Mouse (Mus musculus): Measurements from ENCODE around the gene Lrba.

Lrba gene

DNA sequence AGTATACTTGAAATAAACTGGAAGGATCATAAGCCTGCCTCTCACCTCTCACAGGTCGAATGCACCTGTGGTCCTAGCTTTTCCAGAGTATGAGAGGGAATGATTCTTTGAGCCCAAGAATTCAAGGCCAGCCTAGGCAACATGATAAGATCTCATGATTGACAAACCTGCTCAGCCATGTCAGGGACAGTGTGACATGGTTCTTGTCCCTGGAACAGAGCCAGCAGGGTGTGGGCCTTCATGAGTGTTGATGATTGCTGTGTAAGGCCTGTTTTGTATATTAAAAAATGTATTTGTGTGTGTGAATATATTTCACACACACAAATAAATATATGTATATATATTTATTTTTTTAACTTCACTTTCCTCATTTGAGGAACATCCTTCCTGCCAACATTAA is 29.3 kb downstream of the Lrba start:
- in situ Hi-C loops (cut with MboI, MseI), result no loop called here

DNA sequence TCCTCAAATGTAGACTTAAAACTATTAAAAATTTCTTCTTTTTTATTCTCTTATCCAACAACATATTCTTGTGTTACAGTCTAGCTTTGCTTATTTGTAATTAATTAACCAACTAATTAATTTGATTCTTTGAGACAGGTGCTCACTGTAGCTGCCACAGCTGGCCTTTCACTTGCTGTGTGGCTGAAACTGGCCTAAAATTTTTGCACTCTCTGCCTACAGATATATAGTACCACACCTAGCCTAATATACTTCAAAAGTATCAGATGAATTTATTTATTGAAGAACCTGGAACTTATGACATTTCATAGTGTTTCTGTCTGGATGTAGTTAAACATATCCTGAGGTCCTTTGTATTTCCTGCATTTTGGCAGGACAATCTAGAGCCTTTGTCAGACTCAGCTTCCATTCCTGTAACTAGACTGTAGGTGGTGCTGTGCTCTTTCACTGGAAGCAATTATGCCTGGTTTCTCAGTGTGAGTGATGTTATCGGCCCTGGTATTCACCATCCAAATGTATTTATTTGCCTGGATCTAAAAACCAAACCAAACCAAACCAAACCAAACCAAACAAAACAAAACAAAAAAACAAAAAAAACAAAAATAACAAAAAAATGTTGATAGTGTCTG is 43.7 kb downstream of the Lrba start:
- in situ Hi-C loops (cut with MboI, MseI), result no loop called here

DNA sequence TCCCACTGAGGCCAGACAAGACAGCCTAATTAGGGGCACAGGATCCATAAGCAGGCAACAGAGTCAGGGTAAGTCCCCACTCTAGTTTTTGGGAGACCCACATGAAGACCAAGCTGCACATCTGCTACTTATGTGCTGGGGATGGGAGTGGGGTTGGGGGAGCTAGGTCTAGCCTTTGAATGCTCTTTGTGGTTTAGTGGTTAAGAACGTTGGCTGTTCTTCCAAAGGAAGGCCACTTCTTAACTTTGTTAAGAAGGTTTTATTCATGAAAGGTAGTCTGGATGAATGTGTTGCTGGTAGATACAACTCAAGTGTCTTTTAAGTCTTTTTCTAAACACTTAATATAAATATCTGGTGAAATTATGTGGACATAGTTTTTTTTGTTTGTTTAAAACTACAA is 51.2 kb downstream of the Lrba start:
- in situ Hi-C loops (cut with MboI, MseI), result no loop called here

DNA sequence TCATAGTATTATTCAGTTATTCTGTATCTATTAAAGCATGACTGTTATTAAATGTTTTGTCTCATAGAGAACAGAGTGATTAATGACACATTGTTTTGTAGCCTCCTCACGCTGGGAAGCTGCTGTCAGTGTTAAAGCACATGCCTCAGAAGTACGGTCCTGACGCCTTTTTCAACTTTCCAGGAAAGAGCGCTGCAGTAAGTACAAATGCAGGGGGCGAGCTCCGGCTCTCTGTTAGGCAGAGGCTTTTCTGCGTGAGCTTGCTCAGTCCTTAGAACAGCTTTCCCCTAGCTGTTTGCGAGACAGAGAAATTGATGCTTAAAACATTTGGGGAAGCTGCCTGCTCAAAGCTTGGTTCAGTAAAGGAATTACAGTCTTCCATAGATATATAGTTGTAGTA is 66.8 kb downstream of the Lrba start:
- in situ Hi-C loops (cut with MboI, MseI), result no loop called here

DNA sequence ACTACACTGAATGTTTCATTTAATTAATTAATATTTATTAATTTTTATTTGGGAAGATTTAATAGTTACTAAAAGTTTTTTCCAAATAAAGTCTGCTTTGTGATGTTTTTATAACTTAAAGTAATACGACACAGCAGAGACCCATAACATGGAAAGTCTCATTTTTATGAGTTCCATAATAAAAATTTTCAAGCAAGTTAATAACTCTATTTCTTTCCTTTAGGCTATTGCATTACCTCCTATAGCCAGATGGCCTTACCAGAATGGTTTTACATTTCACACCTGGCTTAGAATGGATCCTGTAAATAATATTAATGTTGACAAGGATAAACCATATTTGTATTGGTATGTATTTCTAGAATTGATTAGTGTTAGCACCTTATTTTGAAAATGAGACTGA is 70.4 kb downstream of the Lrba start:
- in situ Hi-C loops (cut with MboI, MseI), result no loop called here

DNA sequence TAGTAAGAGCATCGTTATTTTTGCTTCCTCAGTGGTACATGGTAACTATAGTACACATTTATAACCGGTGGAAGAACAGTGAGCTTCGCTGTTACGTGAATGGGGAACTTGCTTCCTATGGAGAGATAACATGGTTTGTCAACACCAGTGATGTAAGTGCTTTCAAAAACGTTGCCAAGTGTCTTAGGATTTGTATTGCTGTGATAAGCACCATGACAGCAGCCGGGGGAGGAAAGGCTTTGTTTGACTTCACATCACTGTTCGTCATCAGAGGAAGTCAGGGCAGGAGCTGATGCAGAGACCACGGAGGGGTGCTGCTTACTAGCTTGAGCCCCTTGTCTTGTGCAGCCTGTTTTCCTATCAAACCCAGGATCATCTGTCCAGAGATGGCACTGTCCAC is 71.7 kb downstream of the Lrba start:
- in situ Hi-C loops (cut with MboI, MseI), result no loop called here

DNA sequence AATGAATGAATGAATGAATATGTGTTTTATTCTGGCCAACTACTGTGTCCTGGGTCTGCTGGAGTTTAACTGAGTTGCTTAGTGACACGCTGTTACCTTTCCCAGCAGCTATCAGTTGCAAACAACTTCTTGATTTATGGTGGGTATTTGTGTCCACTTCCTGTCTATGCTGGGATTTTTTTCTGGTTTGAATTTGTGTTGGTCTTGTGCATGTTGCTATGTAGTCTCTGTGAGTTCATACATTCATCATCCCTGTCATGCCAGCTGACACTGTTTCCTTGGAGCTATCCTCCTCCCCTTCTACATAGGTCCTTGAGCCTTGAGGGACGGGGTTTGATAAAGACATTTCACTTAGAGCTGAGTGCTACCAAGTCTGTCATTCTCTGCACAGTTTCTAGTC is 84.4 kb downstream of the Lrba start:
- in situ Hi-C loops (cut with MboI, MseI), result no loop called here

DNA sequence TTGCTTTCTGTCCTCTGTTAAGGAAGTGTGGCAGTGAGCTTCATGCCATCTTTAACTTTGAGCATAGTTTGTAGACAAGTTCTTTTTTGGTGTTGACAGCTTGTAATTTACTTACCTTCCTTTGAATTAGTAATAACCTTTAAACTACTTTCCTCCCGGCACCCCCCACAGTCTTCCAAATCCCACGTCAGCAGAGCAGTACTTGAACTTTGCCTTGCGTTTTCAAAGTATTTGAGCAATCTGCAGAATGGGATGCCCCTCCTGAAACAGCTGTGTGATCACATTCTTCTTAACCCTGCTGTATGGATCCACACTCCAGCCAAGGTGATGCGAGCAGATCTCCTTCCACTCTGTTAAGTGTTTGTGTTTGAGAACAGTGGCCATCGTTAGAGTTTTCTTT is 85.7 kb downstream of the Lrba start:
- in situ Hi-C loops (cut with MboI, MseI), result no loop called here

DNA sequence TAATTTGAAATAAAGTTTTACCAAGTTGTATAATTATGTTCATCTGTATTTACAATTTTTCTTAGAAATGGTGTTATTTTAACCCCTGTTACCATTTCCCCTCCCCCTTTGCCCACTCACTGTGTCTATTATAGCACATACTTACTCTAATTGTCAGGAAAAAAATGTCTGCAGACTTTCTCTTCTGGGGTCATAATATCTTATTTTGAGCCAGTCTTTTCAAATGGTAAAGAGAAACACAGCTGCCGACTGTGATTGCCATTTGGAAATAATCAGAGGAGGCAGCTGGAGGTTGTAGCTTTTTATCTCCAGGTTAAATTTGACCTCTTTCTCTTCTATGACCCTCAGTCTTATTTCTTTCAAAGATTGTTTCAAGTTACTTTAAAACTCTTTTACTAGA is 86.9 kb downstream of the Lrba start:
- in situ Hi-C loops (cut with MboI, MseI), result no loop called here

DNA sequence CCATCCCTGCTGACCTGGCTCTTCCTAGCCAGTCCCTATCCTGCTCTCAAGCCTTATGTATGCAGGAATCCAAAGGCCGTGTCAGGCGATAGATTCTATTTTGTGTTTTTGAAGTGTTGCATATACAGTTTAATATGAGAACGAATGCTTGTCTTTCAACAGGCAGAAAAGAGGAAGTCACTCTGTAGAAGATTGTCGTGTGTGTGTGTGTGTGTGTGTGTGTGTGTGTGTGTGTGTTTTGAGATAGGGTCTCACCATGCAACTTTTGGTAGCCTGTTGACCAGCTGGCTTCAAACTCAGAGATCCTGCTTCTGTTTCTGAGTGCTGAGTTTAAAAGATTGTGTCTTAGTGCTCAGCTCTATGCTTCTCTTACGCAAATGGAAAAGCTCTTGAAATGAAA is 93.2 kb downstream of the Lrba start:
- in situ Hi-C loops (cut with MboI, MseI), result no loop called here

DNA sequence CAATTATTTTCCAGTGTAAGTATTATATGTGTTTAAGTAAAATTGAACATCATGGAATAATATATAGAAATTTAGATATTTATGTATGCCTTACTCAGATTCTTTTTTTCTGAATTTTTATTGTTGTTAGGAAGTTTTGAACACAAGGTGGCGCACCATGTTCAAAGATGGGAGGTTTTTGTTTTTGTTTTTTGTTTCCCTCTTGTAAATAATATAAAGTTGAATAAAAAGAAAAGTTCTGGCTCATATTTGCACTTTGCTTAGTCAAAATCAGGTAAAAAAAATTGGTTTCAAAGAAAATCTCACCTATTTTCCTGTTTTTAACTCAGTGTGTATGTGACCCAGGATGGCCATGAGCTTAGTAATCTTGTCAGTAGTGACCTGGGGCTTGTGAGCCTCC is 104.1 kb downstream of the Lrba start:
- in situ Hi-C loops (cut with MboI, MseI), result no loop called here

DNA sequence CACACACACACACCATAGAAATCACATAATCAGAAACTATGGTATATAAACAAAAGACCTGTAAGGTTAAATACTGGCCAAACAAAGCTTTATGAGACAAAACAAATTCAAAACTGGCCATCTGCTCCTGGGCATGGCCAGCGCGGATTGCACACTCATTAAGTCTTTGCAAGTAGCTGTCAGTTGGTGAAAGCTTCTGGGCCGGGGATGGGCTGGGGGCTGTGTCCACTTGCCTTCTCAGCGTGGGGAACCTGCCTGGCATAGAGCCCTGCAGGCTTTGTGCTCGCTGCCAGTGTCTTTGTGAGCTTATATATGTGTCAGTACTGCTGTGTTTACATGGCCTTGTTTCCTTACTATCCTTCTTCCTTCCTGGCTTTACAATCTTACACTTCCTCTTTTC is 118.8 kb downstream of the Lrba start:
- in situ Hi-C loops (cut with MboI, MseI), result loop anchor here (10.0 kb wide), 2 partner anchors 422 to 1718 kb away; no protein-coding TSS in a partner anchor

DNA sequence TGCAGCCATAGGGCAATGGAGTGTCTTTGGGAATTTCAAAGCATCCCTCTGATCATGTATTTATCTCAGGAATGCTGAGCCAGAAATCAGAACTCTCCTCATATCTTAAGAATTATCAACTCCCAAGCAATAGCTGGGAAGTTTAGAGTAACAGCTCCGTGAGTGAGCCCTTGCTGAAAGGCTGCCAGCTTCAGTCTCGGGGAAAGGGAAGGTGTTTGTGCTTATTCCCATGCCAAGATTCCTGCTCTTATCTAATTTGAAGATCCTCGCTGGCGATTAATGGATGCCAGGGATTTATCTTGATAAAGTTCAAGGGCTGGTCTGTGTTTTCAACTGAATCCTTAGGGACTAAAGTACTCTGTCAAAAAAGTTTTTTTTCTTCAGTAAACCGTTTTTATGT is 138.0 kb downstream of the Lrba start:
- in situ Hi-C loops (cut with MboI, MseI), result no loop called here

DNA sequence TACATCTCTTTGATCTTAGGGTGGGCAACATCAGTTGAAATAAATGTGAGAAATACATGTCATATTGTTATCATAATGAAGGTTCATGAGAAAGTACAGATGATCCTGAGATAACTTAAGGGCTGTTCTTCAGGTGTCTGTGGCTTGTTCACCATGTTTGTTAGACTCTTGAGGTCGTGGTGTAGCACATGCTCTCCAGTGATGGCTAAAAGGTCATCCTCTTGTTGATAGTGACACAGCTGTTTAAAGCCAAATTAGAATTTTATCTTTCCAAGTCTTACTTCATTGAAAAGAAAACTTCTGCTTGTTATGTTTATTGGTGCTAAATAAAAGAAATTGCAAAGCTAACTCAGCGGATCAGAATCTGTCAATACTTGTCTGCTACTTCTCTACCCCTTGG is 147.0 kb downstream of the Lrba start:
- in situ Hi-C loops (cut with MboI, MseI), result no loop called here

DNA sequence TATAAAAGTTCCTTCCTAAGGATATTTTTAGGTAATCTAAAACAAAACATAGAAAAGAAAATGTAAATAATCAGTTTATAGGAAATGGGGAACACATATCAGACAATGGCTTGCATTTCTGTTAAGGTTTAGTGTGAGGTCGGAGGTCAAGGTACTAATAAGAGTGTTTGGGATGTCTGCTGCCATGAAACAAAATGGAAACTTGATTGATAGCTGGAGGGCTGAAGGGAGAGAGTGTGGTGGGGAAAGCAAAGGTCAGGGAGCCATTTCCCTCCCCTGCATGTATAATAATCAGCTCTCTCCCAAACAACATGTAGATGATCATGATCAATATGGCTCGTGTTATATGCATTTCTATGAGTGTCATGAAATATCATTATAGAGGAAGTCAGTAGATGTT is 150.8 kb downstream of the Lrba start:
- in situ Hi-C loops (cut with MboI, MseI), result no loop called here

DNA sequence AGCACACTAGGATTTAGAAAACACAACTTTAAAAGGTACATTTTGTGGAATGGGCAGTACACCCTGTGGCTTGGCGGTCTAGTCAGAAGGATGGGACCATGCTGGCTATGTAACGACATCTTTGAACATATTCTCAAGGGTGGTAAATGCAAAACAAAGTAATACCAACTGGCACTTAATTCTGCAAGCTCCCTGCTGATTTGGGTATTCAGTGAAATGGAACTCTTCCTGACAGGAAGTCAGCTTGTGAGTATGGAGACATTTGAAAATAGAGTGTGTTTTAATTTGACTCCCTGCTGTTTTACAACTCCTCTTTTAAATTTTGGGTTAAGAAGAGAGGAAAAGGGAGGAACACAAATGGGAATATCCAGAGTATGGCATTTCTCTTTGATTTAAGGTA is 158.1 kb downstream of the Lrba start:
- in situ Hi-C loops (cut with MboI, MseI), result no loop called here

DNA sequence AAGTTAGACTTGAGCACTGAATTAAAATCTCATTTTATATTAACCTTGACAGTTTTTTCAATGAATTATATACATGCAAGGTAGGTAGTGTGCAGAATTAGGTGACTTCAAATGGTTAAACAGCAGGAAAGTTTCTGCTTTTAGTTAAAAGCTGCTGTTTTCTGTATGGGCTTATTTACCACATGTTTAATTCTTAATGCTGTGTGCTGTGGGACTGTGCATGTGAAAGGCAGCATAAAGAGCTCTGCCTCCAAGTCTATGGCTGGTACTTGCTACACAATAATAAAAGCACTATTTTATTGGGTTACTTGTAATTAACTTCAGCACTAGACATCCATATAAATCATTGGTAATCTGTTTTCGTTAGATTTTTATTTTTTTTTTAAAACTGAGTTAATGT is 160.6 kb downstream of the Lrba start:
- in situ Hi-C loops (cut with MboI, MseI), result no loop called here

DNA sequence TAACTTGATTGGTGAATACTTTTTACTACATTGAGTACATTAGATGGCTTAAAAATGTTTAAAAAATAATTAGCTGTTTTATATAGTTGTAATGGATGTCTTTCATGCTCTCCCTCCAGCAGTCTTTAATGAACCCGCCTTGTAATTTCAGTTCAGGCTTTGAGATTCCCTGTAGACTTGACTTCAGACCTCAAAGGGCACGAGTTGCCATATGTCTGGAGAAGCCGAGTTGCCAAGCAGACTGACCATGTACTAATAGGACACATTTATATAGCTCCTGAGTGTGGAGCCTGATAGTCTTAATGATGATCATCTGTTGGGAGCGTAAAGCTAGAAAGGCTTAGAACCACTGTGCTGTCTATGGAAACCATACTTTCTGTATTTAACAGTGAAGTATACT is 161.8 kb downstream of the Lrba start:
- in situ Hi-C loops (cut with MboI, MseI), result no loop called here

DNA sequence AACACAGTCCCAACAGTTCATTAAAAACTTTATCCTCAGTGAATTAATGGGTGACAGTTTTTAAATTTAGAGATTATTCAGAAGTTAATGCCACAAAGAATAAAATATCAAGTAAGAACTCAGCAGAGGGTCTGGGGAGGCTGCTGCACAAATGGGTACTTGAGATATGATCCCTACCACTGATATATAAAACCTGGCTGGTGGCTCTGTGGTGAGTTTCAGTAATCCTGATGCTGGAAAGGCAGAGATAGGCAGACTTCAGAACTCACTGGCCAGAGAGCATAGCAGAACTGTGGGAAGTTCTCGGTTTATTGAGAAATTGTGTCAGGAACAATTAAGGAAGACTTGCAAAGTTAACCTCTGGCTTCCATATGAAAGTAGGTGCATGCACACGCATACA is 199.3 kb downstream of the Lrba start:
- in situ Hi-C loops (cut with MboI, MseI), result no loop called here

DNA sequence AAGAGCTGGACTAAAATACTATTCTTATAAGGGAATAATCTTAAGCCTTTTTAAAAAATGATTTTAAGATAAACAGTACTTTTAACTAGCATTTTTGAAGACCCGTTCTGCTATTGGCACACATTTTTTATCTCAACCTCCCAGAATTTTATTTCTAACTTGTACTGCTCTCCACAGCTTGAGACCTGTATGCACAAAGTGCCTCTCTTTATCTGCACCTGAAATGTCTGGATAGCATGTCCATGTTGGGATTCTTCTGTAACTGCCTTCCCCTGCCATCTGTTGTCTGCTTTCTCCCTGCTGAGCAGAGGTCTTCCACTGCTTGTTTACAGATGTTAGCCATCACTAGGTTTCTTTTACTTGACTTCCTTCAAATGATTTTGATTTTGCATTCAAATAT is 202.3 kb downstream of the Lrba start:
- in situ Hi-C loops (cut with MboI, MseI), result no loop called here

DNA sequence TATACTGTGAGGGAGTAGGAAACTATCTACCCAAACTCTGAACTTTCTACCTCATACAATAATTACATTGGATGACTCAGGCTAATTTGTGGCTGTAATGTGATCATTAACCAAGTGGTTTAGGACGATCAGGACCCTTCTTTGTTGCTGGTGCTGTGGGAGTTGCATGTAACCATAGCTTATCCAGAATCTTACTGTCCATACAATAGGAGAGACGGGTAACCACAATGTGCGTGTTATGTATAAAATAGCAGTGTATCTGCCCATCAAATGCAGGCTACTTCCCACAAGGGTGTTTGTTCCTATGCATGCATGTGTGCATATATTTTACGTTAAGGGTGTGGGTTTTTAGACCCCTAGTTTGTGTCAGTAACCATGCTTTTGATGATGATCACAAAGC is 219.0 kb downstream of the Lrba start:
- in situ Hi-C loops (cut with MboI, MseI), result no loop called here

DNA sequence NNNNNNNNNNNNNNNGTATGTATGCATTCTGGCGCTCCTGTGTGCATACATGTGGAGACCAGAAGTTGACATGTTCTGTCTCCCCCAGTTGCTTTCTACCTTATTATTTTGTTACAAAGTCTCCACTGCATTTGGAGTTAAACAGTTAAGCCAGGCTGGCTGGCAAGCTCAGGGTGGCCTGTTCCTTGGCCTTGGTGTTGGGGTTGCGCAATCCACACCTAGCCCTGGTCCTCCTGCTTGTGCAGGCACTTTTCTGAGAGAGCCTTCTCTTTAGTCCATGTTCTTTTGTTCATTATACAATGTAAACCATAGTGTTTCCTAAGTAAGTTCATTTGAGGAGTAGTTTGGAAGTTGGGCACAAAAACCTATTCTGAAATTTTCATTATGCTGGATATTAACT is 226.7 kb downstream of the Lrba start:
- in situ Hi-C loops (cut with MboI, MseI), result loop anchor here (10.0 kb wide), 1 partner anchor 1966 kb away; the partner anchor contains the start of gene Fhdc1

DNA sequence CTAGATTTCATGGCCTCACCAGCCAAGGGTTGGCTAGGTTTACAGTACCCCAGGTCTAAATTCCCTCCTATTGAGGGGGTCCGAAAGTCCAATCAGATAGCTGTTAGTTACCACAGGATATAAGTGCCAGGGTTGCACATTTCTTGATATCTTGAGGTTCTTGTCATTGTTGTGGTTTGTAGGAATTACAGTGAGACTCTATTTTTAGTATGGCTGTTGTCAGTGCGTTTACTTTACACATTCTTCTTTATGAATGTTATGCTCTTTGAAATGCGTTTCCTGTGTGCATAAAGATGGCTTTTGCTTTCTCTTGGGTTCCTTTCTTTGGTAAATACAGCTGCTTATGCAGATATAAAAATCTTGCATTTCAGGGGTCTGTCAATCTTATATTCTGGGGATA is 237.1 kb downstream of the Lrba start:
- in situ Hi-C loops (cut with MboI, MseI), result no loop called here

DNA sequence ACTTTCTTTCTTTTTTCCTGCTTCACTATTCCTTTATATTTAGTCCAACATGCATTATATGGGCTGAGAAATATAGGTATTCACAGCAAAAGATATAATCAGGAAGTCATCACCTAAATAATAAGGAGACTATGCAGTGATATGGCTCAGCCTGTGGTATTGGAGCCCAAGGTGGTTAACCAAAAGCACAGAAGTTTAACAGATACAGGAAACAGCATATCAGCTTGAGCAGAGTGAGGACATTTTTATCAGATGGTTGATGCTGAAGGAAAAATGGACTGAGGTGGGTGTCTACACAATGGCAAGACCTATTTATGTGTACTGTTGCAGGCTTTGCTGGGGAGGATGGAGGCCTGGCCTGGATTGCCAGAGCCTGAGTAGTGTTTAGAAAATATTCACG is 265.5 kb downstream of the Lrba start:
- in situ Hi-C loops (cut with MboI, MseI), result no loop called here
